In the genomic region with DNA sequence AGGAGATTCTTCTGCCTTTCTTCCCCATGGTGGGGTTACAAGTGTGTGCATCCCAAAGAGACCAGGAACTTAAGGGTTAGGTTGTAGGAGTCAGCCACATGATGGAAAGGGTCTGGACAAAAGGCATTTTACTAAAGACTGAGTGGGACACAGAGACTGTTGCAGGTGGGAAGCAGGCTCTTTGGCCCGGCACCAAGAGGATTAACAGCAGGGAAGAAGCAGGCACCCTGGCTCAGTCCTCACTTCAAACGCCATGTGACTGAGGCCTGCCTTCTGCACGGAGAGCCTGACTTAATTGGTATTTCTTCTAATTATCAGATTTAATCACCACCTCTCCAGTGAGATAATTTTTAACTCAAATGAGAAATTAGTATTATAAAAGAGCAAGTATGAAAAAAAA, we compare ENCODE assay signal across 32 mouse cellular contexts.
DNase-seq lines count a peak whose midpoint lies in the region; ATAC-seq and TF ChIP-seq lines count a peak whose summit lies in the region.
"Had no signal": no experiment of that assay in that cellular context is flagged by ENCODE, and none has a peak within 500 bp of the region (broad histone marks: within the 10 kb centered on the region; RNA-seq: fewer than 3 reads in every experiment).

No protein-coding gene starts in this region.

- no peak for TF ChIP-seq POLR2A in cerebellum, adult 2 months (IDR thresholded peaks at IDR 0.05; ENCODE audit: borderline replicate concordance, insufficient read depth, low read length)

- DNase-seq in cerebellum, postnatal 14 days: peak; percentile 38 to 46
- DNase-seq in cerebellum, adult 2 months: no peak
- no peak for DNase-seq in forebrain, postnatal 0 days
- DNase-seq in layer of hippocampus, adult 2 months (ENCODE audit: low spot score in 2 of 2): no peak
- DNase-seq in layer of hippocampus, postnatal 25 days (ENCODE audit: extremely low spot score in 1 of 2, low spot score in 1 of 2): no peak
- peak; percentile 19 for DNase-seq in midbrain, postnatal 0 days (ENCODE audit: low spot score)
- DNase-seq: adrenal gland, postnatal 10 days; adrenal gland, postnatal 36 days; B cell, adult 2 months; cerebellum, adult 11 months; cerebellum, adult 9-10 months; cerebellum, postnatal 36 days; embryo, embryonic 11 days; gastrocnemius, adult 2 months; gastrocnemius, postnatal 14 days; heart, adult 18-20 months; heart, postnatal 14 days; heart, postnatal 4 days; kidney, adult 18-20 months had no signal

- no peaks in the 10 kb centered on the region for H3K4me1 ChIP-seq in cerebellum, adult 2 months (ENCODE audit: control insufficient read depth, insufficient read depth, low read length)
- H3K4me1 ChIP-seq in forebrain, embryonic 15.5 days: peaks cover 9% of the 10 kb centered on the region; the same call in 1 of the 2 replicates
- no peaks in the 10 kb centered on the region for H3K4me1 ChIP-seq in forebrain, postnatal 0 days (ENCODE audit: insufficient read depth)
- no peaks in the 10 kb centered on the region for H3K4me1 ChIP-seq in midbrain, postnatal 0 days (ENCODE audit: insufficient read depth, low read length)
- H3K4me1 ChIP-seq in midbrain, embryonic 15.5 days: no peaks in the 10 kb centered on the region
- H3K4me1 ChIP-seq: embryonic facial prominence, embryonic 10.5 days; embryonic facial prominence, embryonic 13.5 days; heart, embryonic 10.5 days had no signal

- no peaks in the 10 kb centered on the region for H3K36me3 ChIP-seq in forebrain, embryonic 15.5 days
- no peaks in the 10 kb centered on the region for H3K36me3 ChIP-seq in forebrain, postnatal 0 days (ENCODE audit: insufficient read depth)
- no peaks in the 10 kb centered on the region for H3K36me3 ChIP-seq in midbrain, postnatal 0 days (ENCODE audit: insufficient read depth, low read length)
- H3K36me3 ChIP-seq in midbrain, embryonic 15.5 days (replicated peaks): no peaks in the 10 kb centered on the region
- H3K36me3 ChIP-seq: embryonic facial prominence, embryonic 10.5 days; embryonic facial prominence, embryonic 13.5 days; G1E; heart, embryonic 10.5 days; heart, embryonic 13.5 days had no signal

- 20% methylated on average over 3 of the region's 3 CpGs for WGBS in cerebellum, adult 2 months
- 6% methylated on average over 3 of the region's 3 CpGs for WGBS in forebrain, embryonic 15.5 days
- WGBS in forebrain, postnatal 0 days: 10% methylated on average over 3 of the region's 3 CpGs
- WGBS in midbrain, postnatal 0 days: 14% methylated on average over 3 of the region's 3 CpGs
- 7% methylated on average over 3 of the region's 3 CpGs for WGBS in midbrain, embryonic 15.5 days

- H3K4me2 ChIP-seq in forebrain, embryonic 15.5 days (replicated peaks): no peak overlapping the region
- H3K4me2 ChIP-seq in forebrain, postnatal 0 days (ENCODE audit: low read depth): no peak overlapping the region
- H3K4me2 ChIP-seq in midbrain, postnatal 0 days (ENCODE audit: low read depth, low read length, poor library complexity, severe bottlenecking): no peak overlapping the region
- H3K4me2 ChIP-seq in midbrain, embryonic 15.5 days: no peak overlapping the region
- H3K4me2 ChIP-seq: embryonic facial prominence, embryonic 13.5 days; heart, embryonic 13.5 days; hindbrain, embryonic 14.5 days had no signal

- no peaks in the 10 kb centered on the region for H3K27me3 ChIP-seq in cerebellum, adult 2 months (ENCODE audit: control insufficient read depth, insufficient read depth, low read length)
- H3K27me3 ChIP-seq in forebrain, embryonic 15.5 days: no peaks in the 10 kb centered on the region
- H3K27me3 ChIP-seq in forebrain, postnatal 0 days (ENCODE audit: insufficient read depth, low read length): no peaks in the 10 kb centered on the region
- no peaks in the 10 kb centered on the region for H3K27me3 ChIP-seq in midbrain, postnatal 0 days (ENCODE audit: insufficient read depth, low read length)
- no peaks in the 10 kb centered on the region for H3K27me3 ChIP-seq in midbrain, embryonic 15.5 days (replicated peaks)
- H3K27me3 ChIP-seq: embryonic facial prominence, embryonic 13.5 days; heart, embryonic 13.5 days; Patski had no signal

- H3K9me3 ChIP-seq in forebrain, embryonic 15.5 days: no peaks in the 10 kb centered on the region
- no peaks in the 10 kb centered on the region for H3K9me3 ChIP-seq in forebrain, postnatal 0 days (ENCODE audit: low read length)
- no peaks in the 10 kb centered on the region for H3K9me3 ChIP-seq in midbrain, postnatal 0 days (ENCODE audit: low read length)
- no peaks in the 10 kb centered on the region for H3K9me3 ChIP-seq in midbrain, embryonic 15.5 days
- H3K9me3 ChIP-seq: embryonic facial prominence, embryonic 10.5 days; embryonic facial prominence, embryonic 13.5 days; heart, embryonic 10.5 days; heart, embryonic 13.5 days had no signal

- H3K27ac ChIP-seq in cerebellum, adult 2 months (ENCODE audit: insufficient read depth, low read length): no peak overlapping the region
- H3K27ac ChIP-seq in forebrain, embryonic 15.5 days (replicated peaks): peak overlapping the region; percentile 46
- H3K27ac ChIP-seq in forebrain, postnatal 0 days (ENCODE audit: low read depth, low read length): no peak overlapping the region
- H3K27ac ChIP-seq in layer of hippocampus, adult 2 months: peak overlapping the region; percentile 36; the same call in 1 of the 2 replicates
- no peak overlapping the region for H3K27ac ChIP-seq in midbrain, postnatal 0 days (ENCODE audit: low read depth, low read length)
- H3K27ac ChIP-seq in midbrain, embryonic 15.5 days: no peak overlapping the region
- H3K27ac ChIP-seq: embryonic facial prominence, embryonic 10.5 days; embryonic facial prominence, embryonic 13.5 days; gastrocnemius, adult 2 months; heart, embryonic 10.5 days; heart, embryonic 13.5 days; hindbrain, embryonic 14.5 days; hindbrain, postnatal 0 days had no signal

- ATAC-seq in forebrain, embryonic 15.5 days (replicated peaks): no peak
- ATAC-seq in forebrain, postnatal 0 days: no peak
- ATAC-seq in midbrain, postnatal 0 days (ENCODE audit: low FRiP score): no peak
- no peak for ATAC-seq in midbrain, embryonic 15.5 days (replicated peaks)
- ATAC-seq: hindbrain, postnatal 0 days; inflammation-experienced regulatory T-cells, adult 6 months; intestine, embryonic 16.5 days; Patski had no signal

- no peak overlapping the region for H3K4me3 ChIP-seq in cerebellum, adult 2 months (replicated peaks; ENCODE audit: insufficient read depth, low read depth, low read length)
- H3K4me3 ChIP-seq in forebrain, embryonic 15.5 days: no peak overlapping the region
- H3K4me3 ChIP-seq in forebrain, postnatal 0 days (ENCODE audit: low read depth, low read length): no peak overlapping the region
- no peak overlapping the region for H3K4me3 ChIP-seq in layer of hippocampus, adult 2 months
- no peak overlapping the region for H3K4me3 ChIP-seq in midbrain, postnatal 0 days (ENCODE audit: low read depth, low read length)
- no peak overlapping the region for H3K4me3 ChIP-seq in midbrain, embryonic 15.5 days
- H3K4me3 ChIP-seq: embryonic facial prominence, embryonic 10.5 days; embryonic facial prominence, embryonic 13.5 days; erythroblast, embryonic 14.5 days; gastrocnemius, adult 2 months; heart, embryonic 10.5 days; heart, embryonic 13.5 days had no signal

- H3K9ac ChIP-seq in forebrain, embryonic 15.5 days (replicated peaks): no peak overlapping the region
- H3K9ac ChIP-seq in forebrain, postnatal 0 days: no peak overlapping the region
- no peak overlapping the region for H3K9ac ChIP-seq in midbrain, postnatal 0 days (replicated peaks; ENCODE audit: low read length, poor library complexity, severe bottlenecking)
- no peak overlapping the region for H3K9ac ChIP-seq in midbrain, embryonic 15.5 days
- H3K9ac ChIP-seq: embryonic facial prominence, embryonic 13.5 days; heart, embryonic 13.5 days; hindbrain, embryonic 14.5 days had no signal

- TF ChIP-seq CTCF in cerebellum, adult 2 months (IDR thresholded peaks at IDR 0.05; ENCODE audit: borderline replicate concordance, insufficient read depth, low read depth, low read length): no peak
- TF ChIP-seq CTCF in forebrain, postnatal 0 days (IDR thresholded peaks at IDR 0.05; ENCODE audit: low read depth): no peak
- TF ChIP-seq CTCF in layer of hippocampus, adult 2 months (conservative IDR thresholded peaks at IDR 0.05): no peak
- no peak for TF ChIP-seq CTCF in midbrain, postnatal 0 days (IDR thresholded peaks at IDR 0.05)

Comparison
In these comparisons a context has a peak if more than half of its experiments do, and no peak if none do; other contexts are left out.
1. DNase-seq: peak in cerebellum, postnatal 14 days (2 of 2) and midbrain, postnatal 0 days (single experiment); none in cerebellum, adult 2 months (0 of 2), forebrain, postnatal 0 days (single experiment), layer of hippocampus, adult 2 months (0 of 2) and layer of hippocampus, postnatal 25 days (0 of 2).
2. H3K27ac ChIP-seq: peak in forebrain, embryonic 15.5 days (single experiment) and layer of hippocampus, adult 2 months (single experiment); none in cerebellum, adult 2 months (single experiment), forebrain, postnatal 0 days (single experiment), midbrain, postnatal 0 days (single experiment) and midbrain, embryonic 15.5 days (single experiment).